Mouse (Mus musculus) kidney, adult 2 months (tissue): ENCODE results near the gene Tanc1. TPM values are rescaled to one million over a fixed set of nuclear protein-coding genes. Genes with fewer than 3 reads are reported as not detected.
"Not testable (repeated sequence)": the region's sequence is repeated elsewhere in the genome, so short reads cannot be mapped to it uniquely, and the experiment has no call there.

ENCODE experiments used
- DNase-seq: peaks from one replicate; pipeline ENCODE4 v3.0.0; 2021
- H3K27ac ChIP-seq: fragments of 200-500 bp; 2 replicates; pipeline ENCODE4 v1.5.1; 2012; ENCODE audit warnings: low read depth, low read length, control low read depth, inconsistent platforms; ENCODE audit not compliant: insufficient read depth
- H3K27me3 ChIP-seq: fragments of 200-500 bp; replicated peaks from 2 replicates; pipeline ENCODE4 v1.6.1; 2012; ENCODE audit warnings: mild to moderate bottlenecking, moderate library complexity, low read length, inconsistent platforms; ENCODE audit not compliant: control insufficient read depth, insufficient read depth
- H3K36me3 ChIP-seq: fragments of 200-500 bp; 2 replicates; pipeline ENCODE4 v1.6.1; 2012; ENCODE audit warnings: mild to moderate bottlenecking, moderate library complexity, low read length, inconsistent platforms; ENCODE audit not compliant: control insufficient read depth, insufficient read depth
- H3K4me1 ChIP-seq: fragments of 200-500 bp; 2 replicates; pipeline ENCODE4 v1.6.1; 2011; ENCODE audit warnings: low read length; ENCODE audit not compliant: control insufficient read depth, insufficient read depth
- H3K4me3 ChIP-seq: fragments of 200-500 bp; 2 replicates; pipeline ENCODE4 v1.5.1; 2011; ENCODE audit warnings: mild to moderate bottlenecking, low read depth, low read length, control low read depth; ENCODE audit not compliant: insufficient read depth
- CTCF ChIP-seq: fragments of 200-500 bp; conservative IDR thresholded peaks from 2 replicates; pipeline ENCODE4 v1.5.1; 2011; ENCODE audit warnings: low read depth, mild to moderate bottlenecking, control low read depth, low read length, moderate library complexity, mixed read lengths; ENCODE audit not compliant: insufficient read depth, insufficient read length
- POLR2A ChIP-seq: fragments of 200-500 bp; IDR thresholded peaks from one replicate; pipeline ENCODE4 v1.6.1; 2011; ENCODE audit warnings: low read depth, low read length, control low read depth
- WGBS: fragments of 180-500 bp; shearing (Covaris S2); methylation state at CpG from one replicate; pipeline ENCODE4 v1.1.7; 2018; 5-methylcytosine and 5-hydroxymethylcytosine counted together
- polyA plus RNA-seq: library from polyadenylated mRNA; depleted of rRNA; stranded (reverse); fragments of >200 nt; gene quantifications from 2 replicates; pipeline ENCODE4 v1.2.3, GENCODE M21; 2012

The Tanc1 gene
- polyA plus RNA-seq, 1 experiment = 24.0 TPM

DNA sequence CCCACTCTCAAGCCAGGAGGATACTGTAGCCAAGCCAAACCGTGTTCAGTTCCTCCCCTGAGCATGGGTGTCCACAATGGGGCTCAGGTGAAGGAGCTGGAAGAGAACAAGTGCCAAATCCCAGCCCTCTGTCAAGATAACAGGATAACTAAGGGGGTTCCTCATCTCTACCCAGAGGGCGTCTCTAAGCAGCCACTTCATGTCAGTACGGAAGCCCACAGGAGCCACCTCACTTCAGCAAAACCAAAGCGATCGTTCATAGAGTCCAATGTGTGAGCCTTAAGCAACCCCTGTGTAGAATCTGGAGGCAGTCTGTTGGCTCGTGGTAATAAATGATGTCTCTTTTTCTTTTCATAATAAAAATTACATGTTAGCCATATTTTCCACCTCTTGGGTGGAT is 232.0 kb downstream of the Tanc1 start:
- Histone ChIP-seq H3K27me3 (no peaks in the 10 kb centered on the region), H3K4me1 (peaks cover 7% of the 10 kb centered on the region; the same call in 1 of the 2 replicates), H3K4me3 (no peak overlapping the region), H3K27ac (no peak overlapping the region), H3K36me3 (peaks cover 2% of the 10 kb centered on the region; the same call in 1 of the 2 replicates)
- TF ChIP-seq POLR2A (no peak), CTCF (no peak)
- WGBS = 91% methylated on average over 6 of the region's 6 CpGs
- no peak for DNase-seq

- not testable (repeated sequence) for DNase-seq, H3K36me3 ChIP-seq, H3K4me3 ChIP-seq, H3K27ac ChIP-seq, H3K4me1 ChIP-seq, H3K27me3 ChIP-seq
- WGBS = 75% methylated on average over 5 of the region's 5 CpGs
These were observed 240.0 kb downstream of the Tanc1 start for GRCm38 (mm10) chr2:59851885-59852284.

DNA sequence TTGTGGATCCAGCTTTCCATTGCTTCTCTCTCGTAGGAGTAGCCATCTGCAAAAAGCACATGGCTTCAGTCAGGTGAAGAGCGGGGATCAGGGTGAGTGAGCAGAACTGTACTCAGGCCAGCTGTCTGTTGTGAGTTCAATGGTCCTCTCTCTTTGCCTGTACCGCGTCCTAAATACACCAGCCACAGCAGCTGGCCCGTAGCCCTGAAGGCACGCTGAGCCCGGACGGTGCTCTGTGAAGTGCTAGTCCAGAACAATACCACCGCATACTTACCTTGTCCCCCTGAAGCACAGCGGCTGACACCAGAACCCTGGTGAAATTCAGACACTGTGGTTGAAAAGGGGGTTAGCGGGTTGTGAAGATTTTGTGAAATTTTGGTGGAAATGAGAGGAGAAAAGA is 241.1 kb downstream of the Tanc1 start:
- Histone ChIP-seq H3K27me3 (no peaks in the 10 kb centered on the region), H3K36me3 (no peaks in the 10 kb centered on the region), H3K27ac (no peak overlapping the region), H3K4me1 (no peaks in the 10 kb centered on the region), H3K4me3 (no peak overlapping the region)
- WGBS = 77% methylated on average over 11 of the region's 11 CpGs
- DNase-seq = no peak
- no peak for TF ChIP-seq CTCF
- no peak for TF ChIP-seq POLR2A

- no peaks in the 10 kb centered on the region for H3K4me1 ChIP-seq
- no peak overlapping the region for H3K27ac ChIP-seq
- no peaks in the 10 kb centered on the region for H3K27me3 ChIP-seq
- H3K4me3 ChIP-seq = no peak overlapping the region
- no peak for TF ChIP-seq CTCF
- TF ChIP-seq POLR2A = no peak
- H3K36me3 ChIP-seq = peaks cover 2% of the 10 kb centered on the region; the same call in 1 of the 2 replicates
- WGBS = 85% methylated on average over 10 of the region's 10 CpGs
- no peak for DNase-seq
These were observed 241.7 kb downstream of the Tanc1 start for GRCm38 (mm10) chr2:59853543-59853942.

DNA sequence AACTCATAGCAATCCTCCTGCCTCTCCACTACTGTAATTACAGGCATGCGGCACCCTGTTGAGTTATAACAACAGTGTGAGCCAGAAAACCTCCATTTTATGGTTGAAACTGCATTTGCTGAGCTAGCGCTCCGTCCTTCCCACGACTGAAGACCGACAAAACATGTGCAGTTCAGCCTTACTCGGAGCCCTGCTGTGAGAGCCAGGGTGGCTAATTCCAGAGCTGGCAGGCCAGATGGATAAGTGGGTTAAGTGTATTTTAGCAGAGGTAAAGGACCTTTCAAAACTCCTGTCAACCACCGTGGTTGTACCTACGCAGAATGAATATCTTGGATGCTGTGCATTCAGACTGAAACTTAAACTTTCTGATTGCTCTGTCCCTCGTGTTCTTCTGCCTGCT is 242.5 kb downstream of the Tanc1 start:
- H3K4me1 ChIP-seq = no peaks in the 10 kb centered on the region
- WGBS = 88% methylated on average over 9 of the region's 9 CpGs
- H3K4me3 ChIP-seq = no peak overlapping the region
- no peak overlapping the region for H3K27ac ChIP-seq
- H3K27me3 ChIP-seq = no peaks in the 10 kb centered on the region
- H3K36me3 ChIP-seq = peaks cover 2% of the 10 kb centered on the region; the same call in 1 of the 2 replicates
- TF ChIP-seq POLR2A (no peak), CTCF (no peak)
- no peak for DNase-seq

- Histone ChIP-seq H3K4me3 (no peak overlapping the region), H3K4me1 (no peaks in the 10 kb centered on the region), H3K36me3 (peaks cover 2% of the 10 kb centered on the region), H3K27me3 (no peaks in the 10 kb centered on the region), H3K27ac (no peak overlapping the region)
- TF ChIP-seq POLR2A = no peak
- TF ChIP-seq CTCF = no peak
- DNase-seq = no peak
- WGBS = 88% methylated on average over 6 of the region's 6 CpGs
These were observed 250.8 kb downstream of the Tanc1 start for GRCm38 (mm10) chr2:59862618-59863017.

DNA sequence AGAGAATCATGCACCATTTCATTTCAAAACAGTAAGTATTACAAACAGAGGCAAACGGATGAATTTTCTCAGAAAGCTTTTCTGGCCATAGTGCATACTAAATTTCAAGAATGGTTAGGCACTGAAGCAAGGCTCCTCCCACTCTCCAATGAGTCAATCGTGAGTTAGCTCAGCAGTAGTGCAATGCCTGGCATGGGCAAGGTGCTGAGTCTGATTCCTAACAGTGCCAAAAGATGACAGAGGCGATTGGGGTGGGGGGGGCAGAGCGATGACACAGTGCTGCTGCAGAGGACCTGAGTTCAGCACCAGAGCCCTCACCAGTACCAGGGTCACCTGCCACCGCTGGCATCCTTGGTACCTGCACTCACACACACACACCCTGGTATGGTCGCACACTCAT is 258.7 kb downstream of the Tanc1 start:
- DNase-seq = no peak
- H3K4me3 ChIP-seq = no peak overlapping the region
- no peaks in the 10 kb centered on the region for H3K27me3 ChIP-seq
- H3K4me1 ChIP-seq = no peaks in the 10 kb centered on the region
- 84% methylated on average over 6 of the region's 6 CpGs for WGBS
- no peak overlapping the region for H3K27ac ChIP-seq
- no peaks in the 10 kb centered on the region; the same call in none of the 2 replicates for H3K36me3 ChIP-seq
- no peak for TF ChIP-seq POLR2A
- no peak for TF ChIP-seq CTCF

- no peak for DNase-seq
- Histone ChIP-seq H3K36me3 (no peaks in the 10 kb centered on the region; the same call in none of the 2 replicates), H3K27me3 (no peaks in the 10 kb centered on the region), H3K4me1 (peaks cover 2% of the 10 kb centered on the region; the same call in 1 of the 2 replicates), H3K27ac (no peak overlapping the region), H3K4me3 (no peak overlapping the region)
- TF ChIP-seq CTCF = no peak
- no peak for TF ChIP-seq POLR2A
- WGBS = 95% methylated on average over 15 of the region's 15 CpGs
These were observed 264.6 kb downstream of the Tanc1 start for GRCm38 (mm10) chr2:59876482-59876881.
